Mouse (Mus musculus) spleen, adult 2 months (tissue): Measurements from ENCODE around the gene Cd160.

Experiments
- CTCF ChIP-seq: fragments of 200-500 bp; IDR thresholded peaks from 2 replicates; pipeline ENCODE4 v1.5.1; 2011; ENCODE audit warnings: mild to moderate bottlenecking, inconsistent platforms; ENCODE audit not compliant: insufficient read depth, insufficient read length, insufficient replicate concordance; ENCODE audit errors: extremely low read depth
- POLR2A ChIP-seq: fragments of 200-500 bp; IDR thresholded peaks from 2 replicates; pipeline ENCODE4 v1.6.1; 2011; ENCODE audit warnings: low read depth, low read length, inconsistent platforms

- TF ChIP-seq POLR2A, result no peak
- no peak for TF ChIP-seq CTCF
Observed at GRCm38 (mm10) chr3:96825261-96825660, 3.9 kb downstream of the Cd160 start.
